Mouse (Mus musculus) spleen, adult 2 months (tissue): Measurements from ENCODE around the gene Spag16. TPM values are rescaled to one million over a fixed set of nuclear protein-coding genes. Genes with fewer than 3 reads are reported as not detected.

Experiments used
- DNase-seq, 2 experiments: peaks; one replicate each; pipeline versions ENCODE4 v3.0.0 to v3.0.0-alpha.2; 2012 to 2021; ENCODE audit warnings: low spot score in 2 of 2, low read depth in 1 of 2
- H3K27ac ChIP-seq: fragments of 200-500 bp; 2 replicates; pipeline ENCODE4 v1.5.1; 2012; ENCODE audit warnings: low read length, inconsistent platforms; ENCODE audit not compliant: insufficient read depth
- H3K27me3 ChIP-seq: fragments of 200-500 bp; 2 replicates; pipeline ENCODE4 v1.6.1; 2012; ENCODE audit warnings: mild to moderate bottlenecking, moderate library complexity, low read length, inconsistent platforms; ENCODE audit not compliant: control insufficient read depth, insufficient read depth
- H3K36me3 ChIP-seq: fragments of 200-500 bp; 2 replicates; pipeline ENCODE4 v1.6.1; 2012; ENCODE audit warnings: mild to moderate bottlenecking, low read length, inconsistent platforms; ENCODE audit not compliant: control insufficient read depth, insufficient read depth
- H3K4me1 ChIP-seq: fragments of 200-500 bp; 2 replicates; pipeline ENCODE4 v1.6.1; 2011; ENCODE audit warnings: inconsistent platforms; ENCODE audit not compliant: control insufficient read depth, insufficient read depth, insufficient read length
- H3K4me3 ChIP-seq: fragments of 200-500 bp; 2 replicates; pipeline ENCODE4 v1.5.1; 2011; ENCODE audit warnings: mild to moderate bottlenecking, inconsistent platforms; ENCODE audit not compliant: insufficient read depth, insufficient read length; ENCODE audit errors: extremely low read depth
- CTCF ChIP-seq: fragments of 200-500 bp; IDR thresholded peaks from 2 replicates; pipeline ENCODE4 v1.5.1; 2011; ENCODE audit warnings: mild to moderate bottlenecking, inconsistent platforms; ENCODE audit not compliant: insufficient read depth, insufficient read length, insufficient replicate concordance; ENCODE audit errors: extremely low read depth
- POLR2A ChIP-seq: fragments of 200-500 bp; IDR thresholded peaks from 2 replicates; pipeline ENCODE4 v1.6.1; 2011; ENCODE audit warnings: low read depth, low read length, inconsistent platforms
- WGBS: fragments of 180-500 bp; shearing (Covaris S2); methylation state at CpG from one replicate; pipeline ENCODE4 v1.1.7; 2018; 5-methylcytosine and 5-hydroxymethylcytosine counted together
- polyA plus RNA-seq: library from polyadenylated mRNA; depleted of rRNA; stranded (reverse); fragments of >200 nt; gene quantifications from 2 replicates; pipeline ENCODE4 v1.2.3, GENCODE M21; 2012

The Spag16 gene
- polyA plus RNA-seq, 1 experiment: not detected

DNA sequence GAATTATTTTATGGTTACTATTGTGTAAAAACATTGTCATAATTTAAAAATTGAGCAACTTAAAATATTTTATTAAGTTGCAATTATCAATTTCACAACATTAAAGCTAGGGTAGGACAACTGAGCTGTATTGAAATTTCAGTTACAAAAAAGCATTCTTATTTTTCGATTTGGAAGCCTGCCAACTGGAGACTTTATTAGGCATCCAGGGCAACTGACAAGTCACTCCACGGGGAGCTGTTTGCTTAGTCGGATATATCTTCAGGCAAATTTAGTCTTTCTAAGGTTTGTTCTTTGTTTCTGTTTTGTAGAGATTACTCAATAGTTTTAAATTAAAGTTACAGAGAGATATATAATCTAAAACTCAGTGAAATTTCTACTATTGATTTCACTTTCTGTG lies 129.8 kb downstream of the Spag16 start:
- no peak for DNase-seq
- H3K4me1 ChIP-seq: no peaks in the 10 kb centered on the region
- no peak for TF ChIP-seq CTCF
- no peaks in the 10 kb centered on the region for H3K36me3 ChIP-seq
- 66% methylated on average over 3 of the region's 3 CpGs for WGBS
- H3K27ac ChIP-seq: no peak overlapping the region
- H3K27me3 ChIP-seq: no peaks in the 10 kb centered on the region
- H3K4me3 ChIP-seq: no peak overlapping the region

DNA sequence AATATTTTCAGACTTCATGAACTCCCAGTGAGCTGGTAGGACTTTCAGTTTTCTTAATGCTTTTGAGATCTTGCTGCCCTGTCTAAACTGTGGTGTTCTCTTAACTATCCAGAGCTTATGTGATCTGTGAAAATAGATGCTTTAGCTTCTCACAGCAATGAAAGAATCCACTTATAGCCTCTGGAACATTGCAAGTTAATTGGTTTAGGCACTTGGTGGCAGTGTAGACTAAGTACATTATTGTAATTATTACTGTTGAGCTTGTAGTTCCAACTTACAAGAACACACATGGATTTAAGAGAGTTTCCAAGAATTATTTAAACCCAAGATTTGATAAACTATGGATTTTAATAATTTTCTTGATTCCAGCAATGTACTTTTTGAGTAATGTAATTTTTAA lies 170.1 kb downstream of the Spag16 start:
- TF ChIP-seq CTCF (no peak), POLR2A (no peak)
- H3K36me3 ChIP-seq: no peaks in the 10 kb centered on the region
- no peak for DNase-seq
- no peaks in the 10 kb centered on the region for H3K4me1 ChIP-seq
- H3K4me3 ChIP-seq: no peak overlapping the region
- H3K27ac ChIP-seq: no peak overlapping the region
- no peaks in the 10 kb centered on the region for H3K27me3 ChIP-seq

DNA sequence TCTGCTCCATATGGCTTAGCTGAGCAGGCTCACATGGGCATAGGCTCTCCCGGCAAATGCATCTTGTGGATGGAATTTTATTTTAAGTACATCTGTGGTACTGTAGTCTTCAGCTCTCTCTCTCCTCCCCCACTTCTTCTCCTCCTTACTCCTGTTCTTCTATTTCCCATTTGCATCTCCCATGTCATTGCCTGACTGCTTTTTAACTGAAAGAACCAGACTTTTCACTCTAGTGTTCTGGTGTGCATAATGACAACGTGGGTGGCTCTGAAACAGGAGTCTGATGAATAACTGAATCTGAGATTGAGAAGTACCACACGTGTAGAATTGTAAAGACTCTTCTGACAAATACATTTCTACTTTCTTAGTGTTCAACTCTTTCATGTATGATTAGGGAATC lies 186.2 kb downstream of the Spag16 start:
- no peak for TF ChIP-seq POLR2A
- TF ChIP-seq CTCF: no peak
- Histone ChIP-seq H3K27ac (no peak overlapping the region), H3K36me3 (no peaks in the 10 kb centered on the region), H3K4me1 (no peaks in the 10 kb centered on the region), H3K4me3 (no peak overlapping the region), H3K27me3 (no peaks in the 10 kb centered on the region)
- WGBS: 82% methylated on average over 3 of the region's 3 CpGs
- no peak for DNase-seq

DNA sequence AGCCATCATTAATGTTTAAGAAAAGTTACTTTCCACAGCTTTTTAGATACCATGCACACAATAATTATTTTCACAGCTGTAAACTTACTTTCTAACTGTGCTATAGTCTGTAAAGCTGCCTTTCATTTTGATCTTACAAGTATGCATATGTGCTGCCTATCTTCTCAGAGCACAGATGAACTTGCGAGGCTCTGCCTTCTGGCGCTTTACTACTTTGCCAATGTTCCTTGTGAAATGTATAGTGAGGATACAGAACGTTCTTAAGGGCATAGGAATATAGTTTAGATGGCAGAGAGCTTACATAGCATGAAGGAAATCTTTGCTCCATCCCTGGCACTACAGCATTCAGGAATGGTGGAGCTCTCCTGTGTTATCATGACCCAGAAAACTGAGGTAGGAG lies 210.6 kb downstream of the Spag16 start:
- Histone ChIP-seq H3K4me3 (no peak overlapping the region), H3K4me1 (no peaks in the 10 kb centered on the region), H3K27ac (no peak overlapping the region), H3K36me3 (no peaks in the 10 kb centered on the region), H3K27me3 (no peaks in the 10 kb centered on the region)
- TF ChIP-seq POLR2A: no peak
- no peak for TF ChIP-seq CTCF
- WGBS: 82% methylated on average over 3 of the region's 3 CpGs
- DNase-seq: no peak

DNA sequence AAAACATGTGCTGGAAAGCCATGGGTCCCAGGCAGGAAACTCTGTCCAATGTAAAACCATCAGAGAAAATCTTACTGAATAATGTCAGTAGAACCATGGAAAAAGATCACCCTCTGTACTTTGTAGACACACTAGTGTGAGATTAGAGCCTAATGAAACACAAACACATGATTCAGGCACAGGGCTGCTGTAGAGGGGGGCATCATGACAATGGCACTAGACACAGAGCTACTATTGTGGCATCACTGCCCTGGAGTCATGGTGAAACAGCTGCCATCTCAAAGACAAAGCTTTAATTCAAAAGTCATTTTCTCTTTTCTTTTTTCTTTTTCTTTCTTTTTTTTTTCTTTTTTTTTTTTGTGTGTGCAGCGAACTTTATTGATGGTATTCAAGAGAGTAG lies 240.6 kb downstream of the Spag16 start:
- Histone ChIP-seq H3K36me3 (no peaks in the 10 kb centered on the region), H3K4me1 (no peaks in the 10 kb centered on the region), H3K4me3 (no peak overlapping the region), H3K27me3 (no peaks in the 10 kb centered on the region), H3K27ac (no peak overlapping the region)
- TF ChIP-seq POLR2A (no peak), CTCF (no peak)
- 47% methylated on average over 1 of the region's 1 CpGs for WGBS
- DNase-seq: no peak

DNA sequence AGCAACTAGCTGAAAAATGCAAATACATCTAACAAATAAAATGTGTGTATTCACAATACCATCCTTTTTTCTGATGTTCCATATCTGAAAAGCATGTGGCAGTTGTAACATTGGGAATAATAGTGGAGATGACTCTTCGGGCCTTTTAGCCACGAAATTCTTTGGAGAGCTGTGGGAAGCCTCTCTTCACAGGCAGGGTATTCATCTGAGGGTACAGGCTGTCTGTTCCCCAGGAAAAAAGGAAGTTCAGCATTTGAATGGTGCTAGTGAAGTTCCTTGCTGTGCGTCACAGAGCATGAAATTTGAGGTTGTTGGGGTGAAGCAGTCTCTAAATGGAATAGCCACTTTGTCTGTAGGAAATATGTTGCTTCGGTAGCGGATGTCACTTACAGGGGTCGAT lies 246.7 kb downstream of the Spag16 start:
- no peaks in the 10 kb centered on the region for H3K36me3 ChIP-seq
- H3K4me3 ChIP-seq: no peak overlapping the region
- DNase-seq: no peak
- no peak overlapping the region for H3K27ac ChIP-seq
- no peak for TF ChIP-seq POLR2A
- TF ChIP-seq CTCF: no peak
- WGBS: 66% methylated on average over 6 of the region's 6 CpGs
- H3K27me3 ChIP-seq: no peaks in the 10 kb centered on the region
- H3K4me1 ChIP-seq: no peaks in the 10 kb centered on the region

DNA sequence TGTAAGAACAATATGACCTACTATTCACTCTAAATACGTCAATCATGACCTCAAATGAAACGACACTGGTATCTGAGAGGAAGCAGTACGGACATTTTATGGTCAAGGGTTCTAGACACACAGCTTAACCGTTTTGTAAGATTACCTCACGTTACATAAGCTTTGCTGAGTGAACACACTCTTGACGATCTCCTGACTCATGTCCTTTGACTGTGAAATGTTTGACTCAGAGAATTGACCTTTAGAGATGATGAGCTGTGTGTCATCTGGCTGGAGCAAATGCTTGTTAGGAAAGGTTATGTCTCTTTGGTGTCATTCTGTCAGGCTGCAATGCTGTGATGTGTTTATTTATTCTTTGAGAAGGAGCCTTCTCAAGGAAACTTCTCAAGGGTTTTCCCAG lies 252.0 kb downstream of the Spag16 start:
- Histone ChIP-seq H3K27ac (no peak overlapping the region), H3K27me3 (no peaks in the 10 kb centered on the region), H3K4me3 (no peak overlapping the region), H3K36me3 (no peaks in the 10 kb centered on the region), H3K4me1 (no peaks in the 10 kb centered on the region)
- 75% methylated on average over 6 of the region's 6 CpGs for WGBS
- TF ChIP-seq CTCF (no peak), POLR2A (no peak)
- DNase-seq: no peak

DNA sequence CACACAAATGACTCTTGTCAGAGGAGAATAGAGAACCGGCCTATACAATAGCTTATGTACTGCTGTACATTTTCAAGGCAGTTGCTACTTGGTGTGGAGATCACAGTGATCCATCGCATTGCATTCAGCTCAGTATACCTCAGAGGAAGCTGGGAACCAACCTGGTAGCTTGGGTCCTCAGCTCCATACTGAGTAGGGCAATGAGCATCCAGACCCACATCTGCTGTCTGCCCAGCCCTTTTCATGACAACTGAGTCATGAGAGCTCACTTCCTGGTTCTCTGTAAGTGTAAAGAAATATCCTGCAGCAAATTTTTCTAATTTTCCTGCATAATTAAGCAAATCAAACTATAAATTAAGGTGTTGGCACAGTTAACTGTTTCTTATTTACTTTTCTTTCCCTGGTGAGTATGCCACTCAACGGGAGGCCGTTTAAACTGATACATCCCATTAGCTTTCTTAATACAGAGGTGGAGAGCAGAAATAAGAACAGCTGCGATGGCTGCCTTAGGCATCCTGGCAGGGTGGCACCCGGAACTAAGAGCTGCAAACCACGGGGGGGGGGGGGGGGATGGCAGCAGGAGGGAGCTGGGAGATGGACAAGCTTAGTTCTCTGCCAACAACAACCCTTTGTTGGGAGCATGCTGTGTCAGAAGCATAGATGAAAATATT lies 255.6 kb downstream of the Spag16 start:
- Histone ChIP-seq H3K4me1 (no peaks in the 10 kb centered on the region), H3K4me3 (no peak overlapping the region), H3K27ac (no peak overlapping the region), H3K27me3 (no peaks in the 10 kb centered on the region), H3K36me3 (no peaks in the 10 kb centered on the region)
- WGBS: 66% methylated on average over 7 of the region's 7 CpGs
- no peak for DNase-seq
- TF ChIP-seq CTCF (no peak), POLR2A (no peak)
